Mouse (Mus musculus) retina, postnatal 7 days (tissue): Measurements from ENCODE around the gene Ppp1r15a.
"Not testable (repeated sequence)": the region's sequence is repeated elsewhere in the genome, so short reads cannot be mapped to it uniquely, and the experiment has no call there.

ENCODE experiments used
- DNase-seq: peaks from one replicate; pipeline ENCODE4 v3.0.0-alpha.2; 2012; ENCODE audit warnings: low read depth, low spot score

The Ppp1r15a gene

GRCm38 (mm10) chr7:45484985-45485384 lies 41.1 kb downstream of the Ppp1r15a start:
- not testable (repeated sequence) for DNase-seq

GRCm38 (mm10) chr7:45482166-45482565 lies 43.9 kb downstream of the Ppp1r15a start:
- no peak for DNase-seq

DNA sequence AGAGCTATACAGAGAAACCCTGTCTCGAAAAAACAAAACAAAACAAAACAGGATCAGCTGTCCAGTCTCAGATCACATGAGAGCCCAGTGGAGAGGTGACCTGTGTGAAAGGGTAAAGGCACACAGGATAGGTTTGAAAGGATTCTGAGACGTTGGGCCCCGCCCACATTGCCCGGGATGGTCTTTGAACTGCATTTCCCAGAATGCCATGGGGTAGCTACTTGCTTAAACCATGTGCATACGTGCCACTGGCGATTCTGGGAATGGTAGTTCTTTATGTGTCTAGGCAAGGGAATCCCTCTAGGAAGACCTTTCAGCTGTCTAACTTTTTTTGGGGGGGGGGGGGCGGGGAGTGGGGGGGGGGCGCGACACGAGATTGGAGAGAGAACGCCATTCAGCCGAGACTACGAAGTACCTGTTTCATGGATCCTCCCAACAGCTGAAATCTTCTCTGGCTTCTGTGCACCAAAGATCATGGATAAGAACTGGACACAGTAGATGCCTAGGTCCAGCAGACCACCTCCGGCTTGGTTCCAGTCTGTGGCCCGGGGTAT lies 44.6 kb downstream of the Ppp1r15a start, which contains the start of gene Tulp2:
Gene Tulp2 (plus strand): TSS at position 504 of the 554 bp plus-strand sequence.
- DNase-seq: no peak

DNA sequence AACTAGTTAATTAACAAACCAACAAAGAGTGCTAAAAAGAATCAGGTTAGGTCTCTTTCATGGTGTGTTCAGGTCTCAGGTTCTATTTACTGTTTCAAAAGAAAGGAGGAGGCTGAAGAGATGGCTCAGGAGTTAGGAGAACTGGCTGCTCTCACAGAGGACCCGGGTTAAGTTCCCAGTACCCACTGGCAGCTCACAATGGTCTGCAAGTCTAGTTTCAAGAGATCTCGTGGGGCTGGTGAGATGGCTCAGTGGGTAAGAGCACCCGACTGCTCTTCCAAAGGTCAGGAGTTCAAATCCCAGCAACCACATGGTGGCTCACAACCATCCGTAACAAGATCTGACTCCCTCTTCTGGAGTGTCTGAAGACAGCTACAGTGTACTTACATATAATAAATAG lies 45.8 kb downstream of the Ppp1r15a start:
- not testable (repeated sequence) for DNase-seq

GRCm38 (mm10) chr7:45478774-45479173 lies 47.3 kb downstream of the Ppp1r15a start:
- no peak for DNase-seq

- no peak for DNase-seq
These were observed 49.1 kb downstream of the Ppp1r15a start for GRCm38 (mm10) chr7:45477003-45477402.

- no peak for DNase-seq
These were observed 49.6 kb downstream of the Ppp1r15a start for GRCm38 (mm10) chr7:45476453-45476852.

DNA sequence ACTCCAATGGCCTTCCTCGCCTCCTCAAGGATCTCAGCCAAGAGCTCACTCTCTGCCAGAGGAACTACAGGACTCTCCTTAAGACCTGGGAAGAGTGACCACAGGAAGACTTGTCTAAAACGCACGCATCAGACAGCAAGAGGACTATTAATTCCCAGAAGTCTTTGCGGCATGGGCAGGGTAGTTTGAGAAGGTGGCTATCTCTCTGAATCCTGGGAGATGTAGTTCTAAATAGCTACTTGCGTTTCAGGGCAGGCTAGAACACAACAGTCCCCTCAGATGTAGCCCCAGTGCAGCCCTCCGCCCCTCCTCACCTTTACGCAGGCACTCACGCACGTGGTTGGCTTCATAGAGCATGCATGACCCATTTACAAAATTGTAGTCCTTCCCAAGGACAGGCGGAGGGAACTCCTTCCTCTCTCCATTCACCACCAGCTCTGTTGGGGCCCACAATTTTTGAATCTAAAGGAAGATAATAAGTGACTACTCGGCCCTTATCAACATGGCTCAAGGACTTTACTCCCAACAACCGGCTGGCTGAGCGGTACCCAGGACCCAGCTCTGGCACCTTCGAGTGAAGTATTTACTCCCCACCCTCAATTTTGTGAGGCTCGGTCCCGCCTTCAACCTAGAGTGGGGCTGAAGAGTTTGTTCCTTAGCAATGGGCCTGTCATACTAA lies 50.6 kb downstream of the Ppp1r15a start:
- no peak for DNase-seq
